Mouse (Mus musculus) MEL (cell line): Measurements from ENCODE around the gene P2rx7. TPM values are rescaled to one million over a fixed set of nuclear protein-coding genes. Genes with fewer than 3 reads are reported as not detected.

ENCODE experiments used
- DNase-seq: peaks from one replicate; pipeline ENCODE4 v3.0.0; 2011; ENCODE audit warnings: low read depth, low spot score
- H3K27ac ChIP-seq: 2 replicates; pipeline ENCODE4 v1.5.1; 2012; ENCODE audit warnings: low read depth, mild to moderate bottlenecking, control low read depth, low read length, moderate library complexity; ENCODE audit not compliant: control insufficient read depth
- H3K27me3 ChIP-seq, 2 experiments: fragments of 150-350 bp in 1 of 2; sonication (generic) in 1 of 2; 2 replicates each; pipeline ENCODE4 v1.6.1; 2012; ENCODE audit warnings: low read length in 2 of 2, mild to moderate bottlenecking in 2 of 2, improper control_type of control experiment in 1 of 2, moderate library complexity in 1 of 2; ENCODE audit not compliant: insufficient read depth in 2 of 2, control insufficient read depth in 1 of 2
- H3K36me3 ChIP-seq, 2 experiments: 2 replicates each; pipeline ENCODE4 v1.6.1; 2012 to 2014; ENCODE audit warnings: low read length in 2 of 2, improper control_type of control experiment in 1 of 2, inconsistent platforms in 1 of 2, mild to moderate bottlenecking in 1 of 2; ENCODE audit not compliant: insufficient read depth in 2 of 2, control insufficient read depth in 1 of 2
- H3K4me1 ChIP-seq, 2 experiments: fragments of 150-350 bp in 1 of 2; sonication (generic) in 1 of 2; 2 replicates each; pipeline ENCODE4 v1.6.1; 2012; ENCODE audit warnings: low read length in 2 of 2, improper control_type of control experiment in 1 of 2, mild to moderate bottlenecking in 1 of 2; ENCODE audit not compliant: insufficient read depth in 2 of 2, control insufficient read depth in 1 of 2
- H3K4me3 ChIP-seq, 2 experiments: fragments of 150-350 bp in 1 of 2; sonication (generic) in 1 of 2; 2 replicates each; pipeline ENCODE4 v1.5.1; 2012; ENCODE audit warnings: low read depth in 2 of 2, low read length in 2 of 2, mild to moderate bottlenecking in 2 of 2, moderate library complexity in 2 of 2, control low read depth in 1 of 2, improper control_type of control experiment in 1 of 2; ENCODE audit not compliant: control insufficient read depth in 1 of 2, insufficient read depth in 1 of 2
- H3K79me2 ChIP-seq: 2 replicates; pipeline ENCODE4 v1.6.1; 2012; ENCODE audit warnings: mild to moderate bottlenecking, low read length, moderate library complexity; ENCODE audit not compliant: control insufficient read depth, poor library complexity, insufficient read depth
- H3K9ac ChIP-seq: 2 replicates; pipeline ENCODE4 v1.6.1; 2012; ENCODE audit warnings: low read depth, mild to moderate bottlenecking, control low read depth, low read length, moderate library complexity; ENCODE audit not compliant: control insufficient read depth, poor library complexity, severe bottlenecking
- H3K9me3 ChIP-seq: fragments of 150-350 bp; sonication (generic); replicated peaks from 2 replicates; pipeline ENCODE4 v1.6.1; 2012; ENCODE audit warnings: mild to moderate bottlenecking, low read length, improper control_type of control experiment, moderate library complexity; ENCODE audit not compliant: insufficient read depth
- E2F4 ChIP-seq: IDR thresholded peaks from 2 replicates; pipeline ENCODE4 v1.6.1; 2011; ENCODE audit warnings: low read depth, low read length, improper control_type of control experiment, borderline replicate concordance
- GATA1 ChIP-seq: IDR thresholded peaks from 2 replicates; pipeline ENCODE4 v1.6.1; 2011; ENCODE audit warnings: low read depth, low read length, improper control_type of control experiment
- KAT2A ChIP-seq: conservative IDR thresholded peaks from 2 replicates; pipeline ENCODE4 v1.6.1; 2012; ENCODE audit warnings: low read depth, low read length, improper control_type of control experiment, inconsistent platforms
- MAX ChIP-seq: IDR thresholded peaks from 2 replicates; pipeline ENCODE4 v1.6.1; 2011; ENCODE audit warnings: low read length, improper control_type of control experiment
- MYB ChIP-seq: IDR thresholded peaks from 2 replicates; pipeline ENCODE4 v1.6.1; 2011; ENCODE audit warnings: mild to moderate bottlenecking, low read depth, low read length, improper control_type of control experiment
- MYC ChIP-seq: IDR thresholded peaks from 2 replicates; pipeline ENCODE4 v1.6.1; 2011; ENCODE audit warnings: low read depth, mild to moderate bottlenecking, low read length, improper control_type of control experiment, moderate library complexity
- POLR2A ChIP-seq, 2 experiments: IDR thresholded peaks; 2 replicates each; pipeline ENCODE4 v1.6.1; 2011 to 2012; ENCODE audit warnings: low read length in 2 of 2, mild to moderate bottlenecking in 2 of 2, control low read depth in 1 of 2, improper control_type of control experiment in 1 of 2, low read depth in 1 of 2, moderate library complexity in 1 of 2; ENCODE audit not compliant: control insufficient read depth in 1 of 2, insufficient read depth in 1 of 2, poor library complexity in 1 of 2
- RAD21 ChIP-seq: IDR thresholded peaks from 2 replicates; pipeline ENCODE4 v1.6.1; 2011; ENCODE audit warnings: mild to moderate bottlenecking, low read depth, low read length, improper control_type of control experiment
- SIN3A ChIP-seq: IDR thresholded peaks from 2 replicates; pipeline ENCODE4 v1.6.1; 2012; ENCODE audit warnings: low read length, improper control_type of control experiment, inconsistent platforms
- SMC3 ChIP-seq: IDR thresholded peaks from 2 replicates; pipeline ENCODE4 v1.6.1; 2011; ENCODE audit warnings: low read depth, low read length, improper control_type of control experiment
- TCF12 ChIP-seq: IDR thresholded peaks from 2 replicates; pipeline ENCODE4 v1.6.1; 2014; ENCODE audit warnings: low read depth, mild to moderate bottlenecking, inconsistent platforms, low read length, improper control_type of control experiment, moderate library complexity
- UBTF ChIP-seq: IDR thresholded peaks from 2 replicates; pipeline ENCODE4 v1.6.1; 2012; ENCODE audit warnings: low read depth, mild to moderate bottlenecking, inconsistent platforms, low read length, improper control_type of control experiment, moderate library complexity, borderline replicate concordance; ENCODE audit not compliant: insufficient read depth
- USF2 ChIP-seq, 2 experiments: IDR thresholded peaks; 2 replicates each; pipeline ENCODE4 v1.6.1; 2011 to 2012; ENCODE audit warnings: improper control_type of control experiment in 2 of 2, low read length in 2 of 2, borderline replicate concordance in 1 of 2, inconsistent platforms in 1 of 2, low read depth in 1 of 2, mild to moderate bottlenecking in 1 of 2; ENCODE audit not compliant: insufficient read depth in 1 of 2
- ZC3H11A ChIP-seq: IDR thresholded peaks from 2 replicates; pipeline ENCODE4 v1.6.1; 2012; ENCODE audit warnings: low read depth, mild to moderate bottlenecking, inconsistent platforms, low read length, improper control_type of control experiment
- ZMIZ1 ChIP-seq: IDR thresholded peaks from 2 replicates; pipeline ENCODE4 v1.6.1; 2012; ENCODE audit warnings: low read depth, mild to moderate bottlenecking, inconsistent platforms, low read length, improper control_type of control experiment, moderate library complexity
- polyA plus RNA-seq, 2 experiments: library from polyadenylated mRNA; stranded (reverse) in 1 of 2; unstranded in 1 of 2; fragments of >175 nt in 1 of 2; fragments of >200 nt in 1 of 2; gene quantifications; 2 replicates each; pipeline versions ENCODE4 v1.2.1 to v1.2.4; 2012; ENCODE audit warnings: low replicate concordance in 2 of 2, low read depth in 1 of 2; ENCODE audit not compliant: insufficient read length in 2 of 2, insufficient read depth in 1 of 2, missing spikeins in 1 of 2
- total RNA-seq: library from RNA; depleted of rRNA; stranded (reverse); fragments of 300-350 nt; gene quantifications from 2 replicates; pipeline ENCODE4 v1.2.3, GENCODE M21; 2012

P2rx7 gene
- total and polyA plus RNA-seq, 3 experiments, result 29.3 to 254 (median 40.8) TPM

DNA sequence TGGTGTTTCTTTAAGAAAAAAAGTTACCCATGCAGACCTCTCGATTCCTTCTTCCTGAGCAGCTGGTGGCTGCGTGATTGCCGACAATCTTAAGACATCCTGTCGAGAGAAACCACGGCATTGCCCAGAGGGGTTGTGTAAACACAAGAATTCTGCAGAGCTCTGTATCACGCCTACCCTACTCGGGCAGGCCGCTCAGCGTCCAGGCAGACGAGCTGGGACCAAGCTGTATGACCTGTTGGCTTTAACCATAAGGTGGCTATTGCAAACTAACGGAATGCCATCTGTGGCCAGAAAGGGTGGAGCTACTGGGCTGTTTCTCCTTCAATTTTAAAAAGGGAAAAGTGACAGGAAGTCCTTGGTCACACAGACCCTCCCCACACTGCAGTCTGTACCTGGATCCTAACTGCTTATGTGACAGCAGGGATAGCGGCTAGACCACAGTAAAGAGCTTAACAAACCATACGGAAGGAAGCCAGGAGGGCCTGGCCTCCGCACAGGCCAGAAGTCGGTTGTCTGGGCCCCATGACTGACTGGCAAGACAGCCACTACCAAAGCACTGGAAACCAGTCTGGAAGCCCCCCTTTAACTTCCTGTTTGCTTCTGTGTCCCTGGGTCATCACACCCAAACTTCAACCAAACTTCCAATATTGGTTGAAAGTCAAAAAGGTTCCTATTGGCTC, 88.4 kb downstream of the P2rx7 start:
- Histone ChIP-seq H3K4me3 (no peak overlapping the region), H3K9me3 (no peaks in the 10 kb centered on the region), H3K9ac (no peak overlapping the region), H3K36me3 (no peaks in the 10 kb centered on the region; a peak in 1 of 4 replicates), H3K27me3 (no peaks in the 10 kb centered on the region), H3K79me2 (no peaks in the 10 kb centered on the region), H3K27ac (no peak overlapping the region), H3K4me1 (no peaks in the 10 kb centered on the region)
- no peak for TF ChIP-seq MYB
- TF ChIP-seq MAX, result no peak
- no peak for TF ChIP-seq USF2 (IDR thresholded peaks at IDR 0.05; ENCODE audit: borderline replicate concordance in 1 of 2, insufficient read depth in 1 of 2, low read depth in 1 of 2, low read length in 2 of 2)
- no peak for TF ChIP-seq RAD21
- TF ChIP-seq E2F4, result no peak
- TF ChIP-seq MYC, result no peak
- TF ChIP-seq KAT2A, result no peak
- no peak for TF ChIP-seq TCF12
- DNase-seq, result no peak

DNA sequence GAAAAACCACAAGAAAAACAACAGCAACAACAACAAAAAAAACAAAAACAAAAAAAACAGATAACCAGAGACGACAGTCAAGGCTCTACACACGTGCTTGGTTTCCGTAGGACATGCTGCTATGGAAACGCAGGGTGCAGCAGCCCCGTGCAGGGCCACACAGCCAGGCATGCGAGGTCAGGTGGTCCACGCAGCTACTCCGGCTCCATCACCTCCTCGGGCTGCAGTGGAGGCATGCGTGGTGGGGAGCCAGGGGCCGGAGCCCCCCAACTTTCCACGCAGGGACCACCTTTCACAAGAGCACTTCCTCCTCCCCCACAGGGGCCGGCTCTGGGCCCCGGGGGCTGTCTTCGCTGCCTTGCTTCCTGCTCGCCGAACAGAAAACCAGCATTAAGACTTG, 90.2 kb downstream of the P2rx7 start:
- H3K79me2 ChIP-seq, result no peaks in the 10 kb centered on the region
- H3K36me3 ChIP-seq, result no peaks in the 10 kb centered on the region; a peak in 1 of 4 replicates
- TF ChIP-seq SIN3A, result no peak
- TF ChIP-seq KAT2A, result no peak
- no peak for TF ChIP-seq ZMIZ1
- TF ChIP-seq POLR2A (IDR thresholded peaks at IDR 0.05; ENCODE audit: control insufficient read depth in 1 of 2, insufficient read depth in 1 of 2, low read depth in 1 of 2, low read length in 2 of 2, poor library complexity in 1 of 2), result no peak
- TF ChIP-seq E2F4, result no peak
- TF ChIP-seq RAD21, result no peak
- no peak overlapping the region for H3K4me3 ChIP-seq
- H3K27me3 ChIP-seq, result no peaks in the 10 kb centered on the region
- DNase-seq, result no peak
- no peak overlapping the region for H3K27ac ChIP-seq
- no peak overlapping the region for H3K9ac ChIP-seq
- H3K9me3 ChIP-seq, result no peaks in the 10 kb centered on the region
- no peaks in the 10 kb centered on the region for H3K4me1 ChIP-seq

DNA sequence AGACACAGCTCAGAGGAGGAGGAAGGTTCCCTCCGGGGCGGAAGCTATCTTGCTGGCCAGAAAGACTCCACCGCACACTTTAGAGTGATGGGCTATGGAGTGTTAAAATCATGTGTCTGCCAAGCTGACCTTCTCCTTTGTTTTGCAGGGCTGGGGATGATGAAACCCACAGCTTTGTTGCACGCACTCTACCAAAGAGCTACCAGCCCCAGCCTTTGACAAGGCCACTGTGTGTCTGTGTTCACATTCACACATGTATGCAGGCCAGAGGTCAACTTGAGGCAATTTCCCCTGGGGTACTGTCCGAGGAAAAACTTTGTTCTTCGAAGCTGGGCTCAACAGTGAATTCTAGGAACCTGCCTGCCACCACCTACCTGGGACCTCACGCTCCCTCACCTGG, 92.1 kb downstream of the P2rx7 start:
- TF ChIP-seq UBTF, result no peak
- no peak for TF ChIP-seq ZC3H11A
- no peak for TF ChIP-seq GATA1
- no peak for TF ChIP-seq SMC3
- Histone ChIP-seq H3K9ac (no peak overlapping the region), H3K36me3 (no peaks in the 10 kb centered on the region; a peak in 1 of 4 replicates), H3K27ac (no peak overlapping the region), H3K9me3 (no peaks in the 10 kb centered on the region), H3K27me3 (no peaks in the 10 kb centered on the region), H3K79me2 (no peaks in the 10 kb centered on the region), H3K4me1 (no peaks in the 10 kb centered on the region), H3K4me3 (no peak overlapping the region)
- DNase-seq, result no peak
